Mouse (Mus musculus) adrenal gland, adult (tissue): ENCODE data around the gene Ddx11.

Experiments used
- DNase-seq, 2 experiments: peaks; one replicate each; pipeline ENCODE4 v3.0.0; 2022 to 2023; ENCODE audit warnings: low spot score in 1 of 2; ENCODE audit not compliant: inconsistent age in 2 of 2

Gene Ddx11

DNA sequence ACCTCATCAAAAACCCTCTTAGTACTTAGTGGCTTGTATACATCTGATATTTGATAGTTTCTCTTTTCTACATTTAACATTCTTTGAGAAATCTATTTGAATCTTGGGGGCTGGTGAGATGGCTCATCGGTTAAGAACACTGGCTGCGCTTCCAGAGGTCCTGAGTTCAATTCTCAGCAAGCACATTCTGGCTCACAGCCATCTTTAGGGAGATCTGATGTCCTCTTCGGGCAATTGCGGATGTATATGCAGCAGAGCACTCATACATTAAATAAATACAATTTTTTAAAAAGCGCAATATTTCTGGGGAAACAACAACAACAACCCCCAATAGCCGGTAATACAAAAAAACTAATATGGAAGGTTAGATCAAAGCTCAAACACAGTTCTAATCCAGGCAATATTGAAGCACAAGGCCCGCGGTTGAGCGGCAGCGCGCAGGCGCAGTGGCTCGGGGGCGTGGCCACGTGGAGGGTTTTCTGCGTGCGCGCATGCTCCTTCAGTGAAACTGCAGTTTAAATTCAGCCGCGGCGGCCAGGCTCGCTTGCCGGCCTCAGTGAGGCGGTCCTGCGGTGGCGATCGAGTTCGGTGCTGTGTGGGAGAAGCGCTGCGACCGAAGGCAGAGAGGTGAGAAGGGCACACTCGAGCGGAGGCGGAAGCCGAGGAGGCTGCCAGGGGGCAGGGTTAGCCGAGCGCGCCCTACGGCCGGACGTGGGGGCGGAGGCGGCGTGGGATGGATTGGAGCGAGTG lies at the start of gene Ddx11:
Gene Ddx11 (plus strand): TSS at position 455 of the 750 bp plus-strand sequence.
- peak; percentile 93 to 98 for DNase-seq

DNA sequence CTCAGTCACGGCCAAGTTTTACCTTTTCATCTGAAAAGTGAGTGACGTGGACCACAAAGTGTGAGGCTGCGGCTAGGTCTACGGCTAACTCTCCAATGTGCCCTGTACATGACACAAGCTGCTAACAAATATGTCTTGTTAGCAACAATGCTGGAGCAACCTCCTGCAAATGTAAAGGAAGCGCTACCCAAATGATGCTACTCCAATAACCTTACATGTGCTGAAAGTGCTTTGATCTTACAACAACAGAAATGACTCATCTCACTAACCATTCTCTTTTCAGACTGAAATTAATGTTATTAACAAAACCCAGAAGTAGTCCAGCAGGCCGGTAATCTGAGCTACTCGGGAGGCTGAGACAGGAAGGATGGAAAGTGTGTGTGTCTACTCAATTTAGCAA lies 49.3 kb upstream of the Ddx11 start:
- DNase-seq, result no peak

- DNase-seq, result peak in 1 of 2 experiments; percentile 19
These were observed 47.5 kb upstream of the Ddx11 start for GRCm38 (mm10) chr17:66075827-66076173.

GRCm38 (mm10) chr17:66076174-66076927 lies 47.0 kb upstream of the Ddx11 start:
- DNase-seq, result peak; percentile 60 to 83

GRCm38 (mm10) chr17:66076934-66077333 lies 46.4 kb upstream of the Ddx11 start, which contains the start of gene Ankrd12:
Ankrd12 (minus strand) TSS chr17:66077089.
- peak; percentile 97 to 99 for DNase-seq

DNA sequence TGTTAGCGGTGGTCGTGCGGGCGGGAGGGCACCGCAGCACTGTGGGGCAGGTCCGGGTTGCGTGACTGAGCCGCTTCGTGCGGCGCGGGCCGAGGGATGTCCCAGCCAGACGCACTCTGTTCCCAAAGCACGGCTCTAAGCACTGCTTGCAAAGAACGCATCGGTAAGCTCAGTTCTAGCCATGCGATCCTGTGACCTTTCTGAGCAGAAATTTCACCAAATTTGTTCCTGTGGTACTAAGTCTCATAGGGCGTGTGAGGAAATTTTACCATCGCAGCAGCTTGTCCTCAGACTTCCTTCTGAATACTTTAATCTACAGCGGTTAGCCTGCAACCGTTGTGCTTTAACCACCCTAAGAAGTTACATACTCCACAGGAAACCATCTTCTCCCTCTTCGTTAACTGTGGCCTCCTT lies 45.9 kb upstream of the Ddx11 start:
- DNase-seq, result no peak

DNA sequence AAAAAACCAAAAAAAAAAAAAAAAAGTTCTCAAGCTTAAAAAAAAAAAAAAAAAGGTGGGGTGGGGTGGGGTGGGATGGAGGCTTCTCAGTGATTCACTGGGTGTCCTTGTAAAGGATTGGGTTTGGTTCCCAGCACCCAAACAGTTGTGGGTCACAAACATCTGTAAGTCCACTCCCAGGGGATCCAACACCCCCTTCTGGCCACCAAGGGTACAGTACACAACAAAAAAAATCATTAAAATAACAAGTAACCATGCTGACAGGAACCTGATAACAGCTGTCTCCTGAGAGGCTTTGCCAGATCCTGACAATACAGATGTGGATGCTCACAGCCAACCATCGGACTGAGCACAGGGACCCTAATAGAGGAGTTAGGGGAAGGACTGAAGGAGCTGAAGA lies 38.8 kb upstream of the Ddx11 start:
- DNase-seq, result no peak

GRCm38 (mm10) chr17:66085038-66085437 lies 38.3 kb upstream of the Ddx11 start:
- DNase-seq, result no peak

DNA sequence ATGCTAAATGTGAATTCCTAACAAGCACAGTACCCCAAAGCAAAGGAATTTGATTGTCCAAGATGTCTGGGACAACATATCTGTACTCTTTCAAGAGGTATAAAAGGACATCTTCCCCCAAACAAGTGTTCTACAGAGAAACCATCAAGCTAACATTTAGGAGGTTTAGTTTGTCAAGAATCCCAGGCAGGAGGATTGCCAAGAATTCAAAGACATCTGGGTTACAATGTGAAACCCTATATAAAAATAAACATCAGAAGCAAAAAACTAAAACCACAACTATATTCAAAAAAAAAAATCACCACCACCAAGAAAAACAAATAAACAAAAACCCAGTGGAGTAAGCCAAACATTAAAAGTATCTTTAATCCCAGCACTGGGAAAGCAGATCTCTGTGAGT lies 33.1 kb upstream of the Ddx11 start:
- peak in 1 of 2 experiments; percentile 24 for DNase-seq

DNA sequence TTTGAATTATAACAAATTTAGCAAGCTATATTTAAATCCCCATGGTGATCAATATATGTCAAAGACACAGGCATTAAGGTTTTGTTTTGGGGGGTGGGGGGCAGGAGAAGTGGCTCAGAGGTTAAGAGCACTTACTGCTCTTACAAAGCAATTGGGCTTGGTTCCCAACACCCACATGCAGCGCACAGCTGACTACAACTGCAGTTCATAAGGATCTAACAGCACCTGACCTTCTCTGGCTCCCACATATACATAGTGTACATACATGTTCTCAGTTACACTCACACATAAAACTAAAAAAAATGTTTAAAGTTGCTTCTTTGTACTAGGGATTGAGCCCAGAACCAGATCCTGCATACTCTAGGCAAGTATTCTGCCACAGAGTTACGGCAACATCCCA lies 31.9 kb upstream of the Ddx11 start:
- DNase-seq, result no peak

GRCm38 (mm10) chr17:66092065-66092464 lies 31.3 kb upstream of the Ddx11 start:
- DNase-seq, result no peak

DNA sequence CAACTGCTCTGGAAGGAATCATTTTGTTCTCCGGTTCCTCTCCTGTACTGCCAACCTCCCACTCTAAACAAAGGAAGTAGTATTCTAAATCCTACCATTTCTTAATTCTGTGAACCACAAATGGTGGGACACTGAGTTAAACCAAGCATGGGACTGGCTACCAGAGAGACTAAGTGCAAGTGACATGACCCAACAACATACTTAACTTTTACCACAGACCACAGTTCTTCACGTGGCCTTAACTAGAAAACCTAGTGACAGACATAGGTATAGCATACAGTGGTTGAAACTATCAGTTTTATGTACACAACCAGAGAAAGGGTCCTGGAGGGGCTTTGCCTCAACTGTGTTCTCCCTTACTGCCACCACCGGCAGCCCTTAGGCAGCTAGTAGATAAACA lies 30.7 kb upstream of the Ddx11 start:
- no peak for DNase-seq

GRCm38 (mm10) chr17:66100566-66101379 lies 22.5 kb upstream of the Ddx11 start:
- DNase-seq, result no peak

DNA sequence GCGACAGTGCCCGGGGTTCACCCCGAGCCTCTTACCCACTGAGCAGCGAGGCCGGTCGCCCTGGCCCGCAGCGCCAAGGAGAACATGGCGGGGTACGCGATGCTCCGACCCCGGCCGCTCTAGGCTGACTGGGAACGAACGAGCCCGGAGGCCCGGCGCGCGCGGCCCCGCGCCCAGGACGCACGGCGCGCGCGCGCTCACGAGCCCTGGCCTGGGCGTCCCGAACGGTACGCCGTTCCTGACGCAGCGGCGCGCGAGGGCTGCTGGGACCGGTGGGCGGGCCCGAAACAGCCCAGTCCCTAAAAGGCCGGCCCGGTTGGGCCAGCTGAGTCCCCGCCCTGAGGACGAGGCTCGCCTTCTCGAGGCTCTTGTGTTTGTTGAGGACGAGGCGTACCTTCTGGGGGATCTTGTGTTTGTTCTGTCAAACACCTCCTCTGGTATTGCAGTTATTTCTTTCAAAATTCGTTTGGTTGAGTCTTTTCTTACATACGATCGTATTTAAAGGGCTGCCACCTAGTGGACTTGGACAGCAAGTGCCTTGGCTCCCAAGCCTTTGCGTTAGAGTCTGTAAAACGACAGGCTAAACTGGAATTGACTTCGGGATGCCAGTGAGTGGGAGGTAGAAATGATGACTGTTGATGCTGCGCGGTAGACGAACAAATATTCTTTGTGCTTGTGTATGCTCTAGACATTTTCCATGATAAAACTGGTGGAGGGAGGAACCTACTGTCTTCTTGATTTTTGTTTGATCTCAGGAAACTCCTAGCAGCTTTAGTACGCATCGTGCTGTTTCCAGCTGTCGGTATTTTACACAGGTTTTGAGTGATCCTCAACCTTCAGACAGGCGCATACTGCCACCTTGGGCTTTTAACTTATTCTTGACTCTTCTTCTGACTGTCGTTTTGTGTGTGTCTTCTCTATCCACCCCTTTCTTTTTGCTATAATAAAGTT lies 21.7 kb upstream of the Ddx11 start, which contains the start of gene Ndufv2:
Gene Ndufv2 (minus strand): TSS at position 180 of the 951 bp plus-strand sequence.
- DNase-seq, result peak; percentile 93 to 97

DNA sequence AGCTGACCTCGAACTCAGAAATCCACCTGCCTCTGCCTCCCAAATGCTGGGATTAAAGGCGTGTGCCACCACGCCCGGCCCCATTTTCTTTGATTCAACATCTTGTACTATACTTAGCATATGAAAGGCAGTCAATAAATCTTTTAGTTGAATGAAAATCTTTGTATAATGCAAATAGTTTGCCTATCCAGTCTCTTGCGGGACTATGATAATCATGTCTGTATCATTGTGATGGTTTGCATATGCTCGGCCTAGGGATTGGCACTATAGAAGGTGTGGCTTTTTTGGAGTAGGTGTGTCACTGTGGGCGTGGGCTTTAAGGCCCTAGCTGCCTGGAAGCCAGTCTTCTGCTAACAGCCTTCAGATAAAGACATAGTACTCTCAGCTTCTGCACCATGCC lies 19.2 kb upstream of the Ddx11 start:
- no peak for DNase-seq

GRCm38 (mm10) chr17:66106601-66107267 lies 16.6 kb upstream of the Ddx11 start:
- DNase-seq, result peak; percentile 59 to 87

GRCm38 (mm10) chr17:66107466-66107865 lies 15.9 kb upstream of the Ddx11 start:
- no peak for DNase-seq

DNA sequence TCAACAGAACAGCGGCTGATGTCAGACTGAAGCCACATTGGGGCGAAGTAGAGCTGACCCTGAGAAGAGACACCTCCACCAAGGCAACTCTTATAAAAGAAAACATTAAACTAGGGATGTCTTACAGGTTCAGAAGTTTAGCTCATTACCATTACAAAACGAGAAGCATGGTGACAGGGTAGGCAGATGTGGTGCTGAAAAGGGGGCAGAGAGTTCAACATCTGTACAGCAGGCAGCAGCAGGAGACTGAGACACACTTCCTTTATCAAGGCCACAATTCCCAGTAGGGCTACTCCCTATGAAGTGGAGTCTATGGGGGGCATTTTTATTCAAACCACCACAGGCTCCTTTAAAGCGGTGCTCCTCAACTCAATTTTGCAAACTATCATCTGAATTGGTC lies 15.1 kb upstream of the Ddx11 start:
- DNase-seq, result no peak

DNA sequence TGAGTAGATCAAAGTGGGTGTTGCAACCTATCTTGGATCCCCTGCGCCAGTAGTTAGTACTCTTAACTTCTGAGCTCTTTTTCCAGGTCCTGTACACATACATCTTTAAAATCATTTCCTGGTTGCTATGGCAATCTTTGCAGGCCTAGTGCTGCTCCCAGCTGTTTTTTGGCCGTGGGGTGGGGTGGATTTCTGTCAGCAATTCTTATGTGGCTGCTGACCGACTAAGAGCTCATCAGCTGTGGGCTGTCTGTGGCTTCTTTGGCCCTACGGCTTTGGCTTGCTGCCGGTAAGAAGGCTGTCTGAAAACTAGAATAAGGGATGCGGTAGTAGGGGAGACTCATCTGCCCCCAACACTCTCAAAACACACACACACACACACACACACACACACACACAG lies 12.6 kb upstream of the Ddx11 start:
- peak in 1 of 2 experiments; percentile 61 for DNase-seq
